Mouse (Mus musculus): ENCODE data around the gene Bcl6. TPM values are rescaled to one million over a fixed set of nuclear protein-coding genes. Genes with fewer than 3 reads are reported as not detected.

The Bcl6 gene
- total and polyA plus RNA-seq, 3 experiments: 0.20 to 0.60 (median 0.25) TPM

DNA sequence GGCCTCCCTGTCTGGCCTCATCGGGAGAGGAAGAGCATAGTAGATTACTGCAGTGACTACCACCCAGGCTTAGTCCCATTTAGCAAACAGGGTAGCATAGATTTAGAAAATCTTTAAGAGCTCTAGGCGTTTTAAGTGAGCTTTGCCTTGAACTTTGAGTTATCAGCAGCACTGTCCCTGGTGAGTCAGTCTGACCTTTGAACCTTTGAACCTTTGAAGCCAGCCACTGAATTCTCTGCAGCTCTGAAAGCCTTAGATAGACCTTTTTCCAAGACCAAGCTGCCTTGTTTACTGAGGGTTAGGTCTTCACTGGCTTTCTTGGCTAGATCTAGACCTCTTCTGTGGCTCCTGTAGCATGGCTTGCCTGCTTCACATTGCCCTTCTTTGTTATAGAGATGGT lies 45.8 kb upstream of the Bcl6 start:
- dilution Hi-C loops (cut with MboI; ENCODE audit: extremely low pct_ligation_motif_present, extremely low pct_unique_long_range_greater_than_20kb, low sequenced_read_pairs): no loop called here
- in situ Hi-C loops (cut with MboI; ENCODE audit: low pct_ligation_motif_present, low pct_unique_long_range_greater_than_20kb, low sequenced_read_pairs): no loop called here
- Histone ChIP-seq H3K9ac (ENCODE audit: insufficient read depth, low read depth) (no peak overlapping the region), H3K27ac (ENCODE audit: insufficient read depth, low read depth) (no peak overlapping the region), H3K4me3 (replicated peaks in 1 of 3; ENCODE audit: low read depth in 2 of 3, low read length in 2 of 3, poor library complexity in 1 of 3) (no peak overlapping the region), H3K36me3 (replicated peaks in 1 of 2; ENCODE audit: control insufficient read depth in 1 of 2, insufficient read depth in 1 of 2, low read length in 1 of 2) (no peaks in the 10 kb centered on the region), H3K4me2 (ENCODE audit: insufficient read depth, low read depth, poor library complexity, severe bottlenecking) (no peak overlapping the region), H3K4me1 (ENCODE audit: control insufficient read depth in 1 of 2, insufficient read depth in 2 of 2) (0 out of 4 replicates have a peak, but pooled peaks cover 0 to 2% of the 10 kb centered on the region in 2 experiments), H3K9me3 (replicated peaks; ENCODE audit: low read length) (peaks cover 3% of the 10 kb centered on the region), H3K79me2 (replicated peaks; ENCODE audit: control insufficient read depth, extremely low read depth, insufficient read depth, poor library complexity, severe bottlenecking) (no peaks in the 10 kb centered on the region), H3K27me3 (replicated peaks) (no peaks in the 10 kb centered on the region)
- no peak for DNase-seq (ENCODE audit: extremely low read depth)
- TF ChIP-seq USF1 (IDR thresholded peaks at IDR 0.05; ENCODE audit: low read depth, low read length) (no peak), MAZ (IDR thresholded peaks at IDR 0.05; ENCODE audit: low read depth, low read length) (no peak), JUND (conservative IDR thresholded peaks at IDR 0.05; ENCODE audit: low read depth, low read length) (no peak)

GRCm38 (mm10) chr16:24033259-24033658 lies 44.6 kb upstream of the Bcl6 start:
- Histone ChIP-seq H3K4me1 (ENCODE audit: control insufficient read depth in 1 of 2, insufficient read depth in 2 of 2) (no peaks in the 10 kb centered on the region), H3K4me2 (ENCODE audit: insufficient read depth, low read depth, poor library complexity, severe bottlenecking) (no peak overlapping the region), H3K79me2 (replicated peaks; ENCODE audit: control insufficient read depth, extremely low read depth, insufficient read depth, poor library complexity, severe bottlenecking) (no peaks in the 10 kb centered on the region), H3K9me3 (replicated peaks; ENCODE audit: low read length) (peaks cover 3% of the 10 kb centered on the region), H3K9ac (ENCODE audit: insufficient read depth, low read depth) (no peak overlapping the region), H3K27ac (ENCODE audit: insufficient read depth, low read depth) (no peak overlapping the region), H3K36me3 (replicated peaks in 1 of 2; ENCODE audit: control insufficient read depth in 1 of 2, insufficient read depth in 1 of 2, low read length in 1 of 2) (no peaks in the 10 kb centered on the region), H3K27me3 (replicated peaks) (no peaks in the 10 kb centered on the region), H3K4me3 (replicated peaks in 1 of 3; ENCODE audit: low read depth in 2 of 3, low read length in 2 of 3, poor library complexity in 1 of 3) (no peak overlapping the region)
- in situ Hi-C loops (cut with MboI; ENCODE audit: low pct_ligation_motif_present, low pct_unique_long_range_greater_than_20kb, low sequenced_read_pairs): no loop called here
- TF ChIP-seq ETS1 (conservative IDR thresholded peaks at IDR 0.05; ENCODE audit: low read depth, low read length): no peak
- no peak for TF ChIP-seq POLR2AphosphoS2 (IDR thresholded peaks at IDR 0.05; ENCODE audit: low read depth, low read length)
- TF ChIP-seq HCFC1 (IDR thresholded peaks at IDR 0.05; ENCODE audit: low read depth, low read length): no peak
- no peak for TF ChIP-seq SMC3 (IDR thresholded peaks at IDR 0.05; ENCODE audit: low read depth, low read length)
- no peak for TF ChIP-seq MAX (IDR thresholded peaks at IDR 0.05; ENCODE audit: low read length)
- TF ChIP-seq TCF12 (IDR thresholded peaks at IDR 0.05; ENCODE audit: low read depth, low read length): no peak
- TF ChIP-seq RCOR1 (conservative IDR thresholded peaks at IDR 0.05; ENCODE audit: low read depth, low read length): no peak
- no peak for TF ChIP-seq MAZ (IDR thresholded peaks at IDR 0.05; ENCODE audit: low read depth, low read length)
- DNase-seq (ENCODE audit: extremely low read depth): peak; percentile 8
- dilution Hi-C loops (cut with MboI; ENCODE audit: extremely low pct_ligation_motif_present, extremely low pct_unique_long_range_greater_than_20kb, low sequenced_read_pairs): no loop called here

DNA sequence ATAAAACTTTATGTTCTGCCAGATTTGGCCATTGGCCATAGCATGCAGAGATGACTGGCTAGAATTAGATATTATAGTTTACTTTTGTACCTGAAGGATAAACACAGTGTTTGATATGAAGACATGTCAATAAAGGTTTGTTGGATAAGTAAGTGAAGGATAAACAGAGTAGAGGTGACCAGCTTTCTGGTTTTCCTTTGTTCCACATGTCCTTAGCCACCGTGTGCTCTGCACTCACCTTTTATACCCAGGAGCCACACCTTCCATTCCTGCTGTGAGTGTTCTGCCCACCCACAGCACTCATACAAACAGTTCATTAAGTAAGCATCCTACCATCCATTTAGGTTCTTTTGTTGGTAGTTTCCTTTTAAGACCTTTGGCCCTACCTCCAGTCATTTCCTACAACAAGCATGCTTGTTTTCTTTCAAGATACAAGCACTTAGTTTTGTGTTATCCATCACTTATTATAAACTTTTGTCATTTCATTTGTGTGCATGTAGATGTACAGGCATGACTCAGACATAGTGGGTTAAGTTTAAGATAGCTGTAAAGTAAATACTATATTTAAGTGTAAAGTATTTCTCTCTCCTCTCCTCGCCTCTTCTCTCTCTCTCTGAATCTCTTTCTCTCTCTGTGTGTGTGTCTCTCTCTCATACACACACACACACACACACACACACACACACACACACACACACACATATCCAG lies 41.5 kb upstream of the Bcl6 start:
- Histone ChIP-seq H3K4me1 (ENCODE audit: control insufficient read depth in 1 of 2, insufficient read depth in 2 of 2) (no peaks in the 10 kb centered on the region), H3K4me3 (replicated peaks in 1 of 3; ENCODE audit: low read depth in 2 of 3, low read length in 2 of 3, poor library complexity in 1 of 3) (no peak overlapping the region), H3K36me3 (replicated peaks in 1 of 2; ENCODE audit: control insufficient read depth in 1 of 2, insufficient read depth in 1 of 2, low read length in 1 of 2) (no peaks in the 10 kb centered on the region), H3K9me3 (replicated peaks; ENCODE audit: low read length) (no peaks in the 10 kb centered on the region), H3K4me2 (ENCODE audit: insufficient read depth, low read depth, poor library complexity, severe bottlenecking) (no peak overlapping the region), H3K9ac (ENCODE audit: insufficient read depth, low read depth) (no peak overlapping the region), H3K27me3 (replicated peaks) (no peaks in the 10 kb centered on the region), H3K27ac (ENCODE audit: insufficient read depth, low read depth) (no peak overlapping the region), H3K79me2 (replicated peaks; ENCODE audit: control insufficient read depth, extremely low read depth, insufficient read depth, poor library complexity, severe bottlenecking) (no peaks in the 10 kb centered on the region)
- in situ Hi-C loops (cut with MboI; ENCODE audit: low pct_ligation_motif_present, low pct_unique_long_range_greater_than_20kb, low sequenced_read_pairs) (no loop called here), dilution Hi-C loops (cut with MboI; ENCODE audit: extremely low pct_ligation_motif_present, extremely low pct_unique_long_range_greater_than_20kb, low sequenced_read_pairs) (no loop called here)
- TF ChIP-seq ZMIZ1 (IDR thresholded peaks at IDR 0.05; ENCODE audit: low read depth, low read length) (no peak), JUN (IDR thresholded peaks at IDR 0.05; ENCODE audit: insufficient read depth, low read depth, low read length) (no peak), MAX (IDR thresholded peaks at IDR 0.05; ENCODE audit: low read length) (no peak), MAZ (IDR thresholded peaks at IDR 0.05; ENCODE audit: low read depth, low read length) (no peak), ZNF384 (IDR thresholded peaks at IDR 0.05; ENCODE audit: low read depth, low read length) (no peak), CTCF (conservative IDR thresholded peaks at IDR 0.05 in 1 of 2, IDR thresholded peaks at IDR 0.05 in 1 of 2; ENCODE audit: low read depth in 2 of 2, low read length in 2 of 2) (no peak), TBP (conservative IDR thresholded peaks at IDR 0.05; ENCODE audit: low read depth, low read length) (no peak), USF2 (conservative IDR thresholded peaks at IDR 0.05; ENCODE audit: low read depth, low read length) (no peak), NRF1 (IDR thresholded peaks at IDR 0.05; ENCODE audit: low read depth, low read length) (no peak), PAX5 (IDR thresholded peaks at IDR 0.05; ENCODE audit: low read length) (no peak), HCFC1 (IDR thresholded peaks at IDR 0.05; ENCODE audit: low read depth, low read length) (no peak), GABPA (IDR thresholded peaks at IDR 0.05; ENCODE audit: insufficient replicate concordance, low read depth, low read length) (no peak), SMC3 (IDR thresholded peaks at IDR 0.05; ENCODE audit: low read depth, low read length) (no peak)
- DNase-seq (ENCODE audit: extremely low read depth): no peak
